Mouse (Mus musculus) induced T-regulatory cell, adult 2 months (primary cell): Measurements from ENCODE around the gene Slc25a12.

Experiments used
- DNase-seq: peaks from one replicate; pipeline ENCODE4 v3.0.0-alpha.2; 2012; ENCODE audit warnings: low read depth

The Slc25a12 gene

GRCm38 (mm10) chr2:71306357-71306756 is 61.2 kb downstream of the Slc25a12 start:
- no peak for DNase-seq

GRCm38 (mm10) chr2:71304821-71305220 is 62.7 kb downstream of the Slc25a12 start:
- DNase-seq, result no peak

GRCm38 (mm10) chr2:71303221-71303620 is 64.3 kb downstream of the Slc25a12 start:
- no peak for DNase-seq

GRCm38 (mm10) chr2:71302156-71302663 is 65.3 kb downstream of the Slc25a12 start:
- no peak for DNase-seq

GRCm38 (mm10) chr2:71298729-71299128 is 68.8 kb downstream of the Slc25a12 start:
- no peak for DNase-seq

- DNase-seq, result no peak
Observed at GRCm38 (mm10) chr2:71297501-71297900, 70.0 kb downstream of the Slc25a12 start.

GRCm38 (mm10) chr2:71295844-71296243 is 71.7 kb downstream of the Slc25a12 start:
- DNase-seq, result no peak

- no peak for DNase-seq
Observed at GRCm38 (mm10) chr2:71294489-71294888, 73.1 kb downstream of the Slc25a12 start.

- no peak for DNase-seq
Observed at GRCm38 (mm10) chr2:71293983-71294382, 73.6 kb downstream of the Slc25a12 start.

GRCm38 (mm10) chr2:71291566-71291965 is 76.0 kb downstream of the Slc25a12 start:
- no peak for DNase-seq

- DNase-seq, result no peak
Observed at GRCm38 (mm10) chr2:71290107-71290775, 77.3 kb downstream of the Slc25a12 start.

GRCm38 (mm10) chr2:71281981-71282380 is 85.6 kb downstream of the Slc25a12 start:
- DNase-seq, result no peak

- no peak for DNase-seq
Observed at GRCm38 (mm10) chr2:71278791-71279775, 88.5 kb downstream of the Slc25a12 start.

GRCm38 (mm10) chr2:71275734-71276133 is 91.8 kb downstream of the Slc25a12 start:
- DNase-seq, result no peak

GRCm38 (mm10) chr2:71273955-71274679 is 93.4 kb downstream of the Slc25a12 start:
- DNase-seq, result peak; percentile 35

GRCm38 (mm10) chr2:71270085-71270484 is 97.5 kb downstream of the Slc25a12 start:
- DNase-seq, result no peak

- no peak for DNase-seq
Observed at GRCm38 (mm10) chr2:71269332-71269731, 98.2 kb downstream of the Slc25a12 start.

GRCm38 (mm10) chr2:71268691-71269090 is 98.9 kb downstream of the Slc25a12 start:
- DNase-seq, result no peak

- DNase-seq, result no peak
Observed at GRCm38 (mm10) chr2:71264585-71264984, 103.0 kb downstream of the Slc25a12 start.

GRCm38 (mm10) chr2:71256581-71256980 is 111.0 kb downstream of the Slc25a12 start:
- no peak for DNase-seq

GRCm38 (mm10) chr2:71254836-71255235 is 112.7 kb downstream of the Slc25a12 start:
- DNase-seq, result no peak

GRCm38 (mm10) chr2:71250841-71251240 is 116.7 kb downstream of the Slc25a12 start:
- DNase-seq, result peak; percentile 32
